Mouse (Mus musculus) urinary bladder, postnatal 10 days (tissue): Measurements from ENCODE around the gene Apbb1.

Experiments
- DNase-seq: peaks from one replicate; pipeline ENCODE4 v3.0.0; 2022; ENCODE audit warnings: low spot score

The Apbb1 gene

DNA sequence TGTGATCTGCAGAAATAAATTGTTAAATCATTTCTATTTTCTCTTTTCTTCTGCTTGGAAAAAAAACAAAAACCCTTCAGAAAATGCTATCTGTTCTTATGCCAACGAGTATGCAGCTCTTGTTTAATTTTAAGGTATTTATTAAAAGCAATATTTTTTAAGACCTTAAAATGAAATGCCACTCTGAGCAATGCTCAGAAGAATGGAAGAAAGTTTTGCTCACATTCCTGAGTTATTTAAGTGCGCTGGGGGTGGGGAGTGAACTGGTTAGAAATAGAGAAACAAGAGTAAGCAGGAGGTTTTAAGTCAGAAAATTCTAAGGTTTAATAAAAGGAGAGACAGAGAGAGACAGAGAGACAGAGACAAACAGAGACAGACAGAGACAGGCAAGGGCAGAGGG, 61.7 kb downstream of the Apbb1 start:
- no peak for DNase-seq

DNA sequence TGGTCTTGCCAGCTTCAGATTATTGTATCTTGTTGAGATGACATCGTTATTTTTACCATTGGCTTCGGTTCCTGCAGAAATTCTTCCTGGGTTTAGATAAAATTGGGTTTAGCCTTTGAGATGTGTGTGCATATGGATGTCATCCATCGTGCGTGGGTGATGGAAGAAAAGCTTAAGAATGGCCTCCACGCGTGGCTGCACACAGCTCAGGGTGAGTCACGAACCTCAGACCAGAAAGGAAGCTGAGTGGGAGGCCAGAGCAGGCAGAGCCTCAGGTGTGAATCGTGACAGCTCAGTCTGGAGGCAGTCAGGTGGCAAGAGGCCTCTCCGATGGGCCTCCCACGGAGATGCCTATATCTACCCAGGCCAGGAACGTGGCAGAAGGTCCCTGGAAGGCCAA, 62.1 kb downstream of the Apbb1 start:
- no peak for DNase-seq

DNA sequence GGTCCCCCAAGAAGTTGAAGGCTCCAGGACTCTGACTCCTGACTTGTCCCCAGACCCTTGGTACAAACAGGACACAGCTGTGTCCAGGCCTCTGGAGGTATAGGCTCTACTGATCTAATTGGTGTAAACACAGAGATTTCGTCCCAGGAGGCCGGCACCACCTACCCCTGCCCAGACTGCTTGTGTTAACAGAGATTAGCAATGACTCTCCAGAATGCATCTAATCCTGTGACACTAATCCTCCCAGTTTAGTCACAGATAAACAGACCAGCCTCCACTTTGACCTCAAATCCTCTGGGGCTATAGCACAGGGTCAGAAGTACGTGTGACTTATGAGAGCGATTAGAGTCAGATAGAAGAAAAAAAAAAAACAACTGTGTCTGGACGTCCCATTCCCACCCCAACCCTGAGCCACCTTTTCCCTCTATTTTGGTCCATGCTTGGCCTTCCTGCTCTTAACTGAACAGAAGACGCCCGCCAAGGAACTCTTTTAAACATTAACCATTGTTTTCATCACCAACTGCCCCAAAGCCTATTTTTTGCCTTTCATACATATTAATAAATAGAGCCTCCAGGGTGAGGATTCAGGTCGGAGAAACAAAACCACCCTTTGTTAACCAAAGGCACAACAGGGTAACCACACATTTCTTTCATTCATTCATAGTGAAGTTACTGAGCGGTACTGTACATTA, 64.6 kb downstream of the Apbb1 start:
- no peak for DNase-seq

DNA sequence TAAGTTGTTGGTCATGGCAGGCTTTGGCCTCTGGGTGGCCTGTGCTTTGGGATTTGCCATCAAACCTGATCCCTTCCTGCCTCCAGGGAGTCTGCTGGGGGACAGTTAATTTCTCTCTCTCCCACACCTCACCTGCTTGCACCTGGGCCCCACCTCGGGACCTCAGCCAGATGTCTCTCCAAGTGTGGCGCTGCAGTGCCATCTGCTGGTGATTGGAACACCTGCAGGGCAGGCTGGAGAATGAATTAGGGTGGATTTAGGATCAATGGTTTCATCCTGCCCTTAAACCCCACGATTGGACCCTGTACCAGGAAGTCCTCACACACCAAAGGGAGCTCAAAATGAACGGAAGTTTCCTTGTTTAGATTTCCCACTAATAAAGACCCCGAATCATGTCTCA, 66.3 kb downstream of the Apbb1 start:
- no peak for DNase-seq

DNA sequence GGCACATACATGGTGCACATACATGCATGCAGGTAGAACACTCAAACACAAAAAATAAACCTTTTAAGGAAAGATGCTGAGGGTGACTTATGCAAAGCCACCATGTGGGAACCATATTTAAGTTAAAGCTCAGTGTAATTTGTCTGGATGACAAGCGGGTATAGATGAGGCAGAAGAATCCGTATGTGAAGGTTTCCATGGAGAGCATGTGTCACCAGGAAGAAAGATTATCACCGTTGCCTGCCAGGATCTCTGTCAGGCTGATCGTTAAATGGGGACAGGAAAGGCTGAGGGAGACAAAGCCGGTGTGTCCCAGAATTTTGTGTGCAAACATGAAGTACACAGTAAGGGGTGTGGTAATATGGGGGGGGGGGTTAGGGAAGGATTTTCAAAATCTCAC, 66.9 kb downstream of the Apbb1 start:
- DNase-seq = no peak

DNA sequence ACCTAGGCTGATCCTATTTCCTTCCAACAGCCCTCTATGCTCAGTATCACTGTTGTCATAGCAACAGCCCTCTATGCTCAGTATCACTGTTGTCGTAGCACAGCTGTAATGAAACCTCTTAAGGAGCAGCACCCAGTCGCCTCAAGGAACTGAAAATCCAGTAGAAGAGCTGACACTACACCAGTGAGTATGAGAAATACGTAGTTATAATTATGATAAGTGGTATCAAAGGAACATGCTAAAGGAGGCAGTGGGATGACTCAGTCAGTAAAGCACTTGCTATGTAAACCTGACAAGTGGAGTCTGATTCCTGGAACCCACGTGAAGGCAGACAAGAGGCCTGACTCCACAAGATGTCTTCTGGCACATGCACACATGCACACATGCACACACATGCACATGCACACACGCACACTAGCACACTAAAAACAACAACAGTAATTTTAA, 67.6 kb downstream of the Apbb1 start:
- no peak for DNase-seq

DNA sequence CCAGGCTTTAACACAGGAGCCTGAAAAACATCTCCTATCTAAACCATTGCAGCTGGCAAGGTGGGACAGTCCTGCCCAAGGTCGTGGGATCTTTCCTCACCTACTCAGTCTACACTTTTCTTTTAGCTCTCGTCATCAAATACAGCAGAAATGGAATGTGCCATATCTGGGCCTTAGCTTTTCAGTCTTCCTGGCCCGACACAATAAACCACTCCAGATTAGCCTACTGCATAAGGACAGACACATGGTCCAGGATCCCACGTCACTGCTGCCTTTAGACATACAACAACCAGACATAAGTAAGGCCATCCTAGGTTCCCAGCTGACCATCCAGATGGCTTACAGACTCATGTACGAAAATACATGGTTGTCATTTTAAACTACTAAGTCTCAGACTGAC, 71.3 kb downstream of the Apbb1 start:
- no peak for DNase-seq
